20 mouse cellular contexts compared by ENCODE assay signal in genomic region chr15:10250784-10251183, GRCm38 (mm10).
DNase-seq lines count a peak whose midpoint lies in the region; ATAC-seq and TF ChIP-seq lines count a peak whose summit lies in the region.
"Had no signal": no experiment of that assay in that cellular context is flagged by ENCODE, and none has a peak within 500 bp of the region (broad histone marks: within the 10 kb centered on the region; RNA-seq: fewer than 3 reads in every experiment).

No protein-coding gene starts in this region.

- peak; percentile 97 for ATAC-seq in lung, embryonic 14.5 days (ENCODE audit: insufficient read depth)
- ATAC-seq: forebrain, embryonic 14.5 days had no signal

- no peak for TF ChIP-seq CTCF in lung, embryonic 14.5 days (IDR thresholded peaks at IDR 0.05; ENCODE audit: low read depth)

- H3K4me3 ChIP-seq in lung, embryonic 14.5 days (ENCODE audit: low read depth, low read length), result no peak overlapping the region
- H3K4me3 ChIP-seq: embryonic facial prominence, embryonic 15.5 days; erythroblast, embryonic 14.5 days; forebrain, embryonic 10.5 days; heart, embryonic 10.5 days; hindbrain, embryonic 13.5 days had no signal

- no peaks in the 10 kb centered on the region for H3K36me3 ChIP-seq in lung, embryonic 14.5 days (ENCODE audit: insufficient read depth)
- H3K36me3 ChIP-seq: embryonic facial prominence, embryonic 15.5 days; forebrain, embryonic 10.5 days; heart, embryonic 10.5 days; hindbrain, embryonic 13.5 days had no signal

- DNase-seq in lung, embryonic 14.5 days, result peak; percentile 82
- DNase-seq in lung, postnatal 25 days (ENCODE audit: low spot score), result no peak
- DNase-seq in lung, postnatal 10 days, result peak; percentile 54
- DNase-seq in lung, postnatal 14 days, result no peak
- DNase-seq in naive thymus-derived CD4-positive, alpha-beta T cell, adult 2 months (ENCODE audit: low read depth), result peak; percentile 26
- no peak for DNase-seq in cerebellum, adult 11 months
- DNase-seq: adrenal gland, adult 8-10 months; adrenal gland, postnatal 36 days; cerebellum, adult 8-10 months; cerebellum, postnatal 14 days; embryo, embryonic 11 days; gastrocnemius, postnatal 10 days; heart, adult 18-20 months; heart, postnatal 10 days had no signal

- no peak overlapping the region for H3K27ac ChIP-seq in lung, embryonic 14.5 days (ENCODE audit: low read depth)
- H3K27ac ChIP-seq: embryonic facial prominence, embryonic 15.5 days; forebrain, embryonic 10.5 days; heart, embryonic 10.5 days; hindbrain, embryonic 13.5 days had no signal

- no peak overlapping the region for H3K4me2 ChIP-seq in lung, embryonic 14.5 days
- H3K4me2 ChIP-seq: embryonic facial prominence, embryonic 15.5 days; hindbrain, embryonic 13.5 days had no signal

- no peaks in the 10 kb centered on the region for H3K27me3 ChIP-seq in lung, embryonic 14.5 days (ENCODE audit: insufficient read depth, low read length)
- H3K27me3 ChIP-seq: embryonic facial prominence, embryonic 15.5 days; hindbrain, embryonic 13.5 days had no signal

- WGBS in lung, embryonic 14.5 days, result 34% methylated on average over 6 of the region's 6 CpGs

- H3K9ac ChIP-seq in lung, embryonic 14.5 days, result no peak overlapping the region
- H3K9ac ChIP-seq: embryonic facial prominence, embryonic 15.5 days; hindbrain, embryonic 13.5 days had no signal

- no peaks in the 10 kb centered on the region for H3K9me3 ChIP-seq in lung, embryonic 14.5 days (ENCODE audit: low read depth, low read length)
- H3K9me3 ChIP-seq: embryonic facial prominence, embryonic 15.5 days; forebrain, embryonic 10.5 days; heart, embryonic 10.5 days; hindbrain, embryonic 13.5 days had no signal

- no peaks in the 10 kb centered on the region for H3K4me1 ChIP-seq in lung, embryonic 14.5 days (ENCODE audit: insufficient read depth)
- H3K4me1 ChIP-seq: embryonic facial prominence, embryonic 15.5 days; forebrain, embryonic 10.5 days; heart, embryonic 10.5 days; hindbrain, embryonic 13.5 days had no signal

Comparison
In these comparisons a context has a peak if more than half of its experiments do, and no peak if none do; other contexts are left out.
1. DNase-seq: peak in lung, embryonic 14.5 days (single experiment), lung, postnatal 10 days (single experiment) and naive thymus-derived CD4-positive, alpha-beta T cell, adult 2 months (single experiment); none in lung, postnatal 25 days (single experiment), lung, postnatal 14 days (single experiment) and cerebellum, adult 11 months (single experiment).